In genomic region chr2:93913552-93913951, GRCm38 (mm10) we compare ENCODE assay signal across 20 mouse cellular contexts. TPM values are rescaled to one million over a fixed set of nuclear protein-coding genes. Genes with fewer than 3 reads are reported as not detected.
DNase-seq lines count a peak whose midpoint lies in the region; ATAC-seq lines count a peak whose summit lies in the region.
"Had no signal": no experiment of that assay in that cellular context is flagged by ENCODE, and none has a peak within 500 bp of the region (broad histone marks: within the 10 kb centered on the region; RNA-seq: fewer than 3 reads in every experiment).

No protein-coding gene starts in this region.

- WGBS in liver, embryonic 12.5 days (ENCODE audit: insufficient replicate concordance), result 73% methylated on average over 2 of the region's 2 CpGs
- WGBS in midbrain, embryonic 15.5 days, result 96% methylated on average over 2 of the region's 2 CpGs

- no peaks in the 10 kb centered on the region for H3K4me1 ChIP-seq in liver, embryonic 12.5 days
- no peaks in the 10 kb centered on the region for H3K4me1 ChIP-seq in midbrain, embryonic 15.5 days
- H3K4me1 ChIP-seq: embryonic facial prominence, embryonic 12.5 days; forebrain, embryonic 15.5 days had no signal

- no peak overlapping the region for H3K4me2 ChIP-seq in liver, embryonic 12.5 days
- H3K4me2 ChIP-seq in midbrain, embryonic 15.5 days, result no peak overlapping the region
- H3K4me2 ChIP-seq: embryonic facial prominence, embryonic 12.5 days; forebrain, embryonic 13.5 days; forebrain, embryonic 15.5 days had no signal

- peak; percentile 94 for ATAC-seq in granulocyte monocyte progenitor cell, adult 5-6 weeks (replicated peaks; ENCODE audit: poor library complexity, severe bottlenecking)
- ATAC-seq in liver, embryonic 12.5 days, result no peak
- ATAC-seq in midbrain, embryonic 15.5 days (replicated peaks), result no peak
- ATAC-seq: forebrain, embryonic 13.5 days; forebrain, embryonic 15.5 days; forebrain, postnatal 0 days had no signal

- H3K9me3 ChIP-seq in liver, embryonic 12.5 days (replicated peaks), result no peaks in the 10 kb centered on the region
- H3K9me3 ChIP-seq in midbrain, embryonic 15.5 days, result no peaks in the 10 kb centered on the region
- H3K9me3 ChIP-seq: embryonic facial prominence, embryonic 10.5 days; embryonic facial prominence, embryonic 12.5 days; forebrain, embryonic 13.5 days; forebrain, embryonic 15.5 days had no signal

- peak; percentile 34 for DNase-seq in lung, postnatal 36 days
- DNase-seq in lung, adult 18-20 months, result no peak
- DNase-seq: adrenal gland, adult 2 months; adrenal gland, postnatal 10 days; adrenal gland, postnatal 25 days; cerebellum, adult 11 months; cerebellum, adult 18-20 months; cerebellum, adult 8-10 months; cerebellum, adult 9-11 months; cerebellum, postnatal 14 days; cerebellum, postnatal 36 days; forebrain, postnatal 0 days had no signal

- no peak overlapping the region for H3K27ac ChIP-seq in liver, embryonic 12.5 days
- H3K27ac ChIP-seq in midbrain, embryonic 15.5 days, result no peak overlapping the region
- H3K27ac ChIP-seq: embryonic facial prominence, embryonic 10.5 days; embryonic facial prominence, embryonic 12.5 days; forebrain, embryonic 13.5 days; forebrain, embryonic 15.5 days had no signal

- H3K4me3 ChIP-seq in liver, embryonic 12.5 days, result no peak overlapping the region
- H3K4me3 ChIP-seq in midbrain, embryonic 15.5 days, result no peak overlapping the region
- H3K4me3 ChIP-seq: embryonic facial prominence, embryonic 10.5 days; embryonic facial prominence, embryonic 12.5 days; forebrain, embryonic 13.5 days; forebrain, embryonic 15.5 days had no signal

- no peak overlapping the region for H3K9ac ChIP-seq in liver, embryonic 12.5 days
- H3K9ac ChIP-seq in midbrain, embryonic 15.5 days, result no peak overlapping the region
- H3K9ac ChIP-seq: embryonic facial prominence, embryonic 12.5 days; forebrain, embryonic 13.5 days; forebrain, embryonic 15.5 days; forebrain, postnatal 0 days had no signal

- 0 out of 2 replicates have a peak, but pooled peaks cover 3% of the 10 kb centered on the region for H3K27me3 ChIP-seq in liver, embryonic 12.5 days (replicated peaks)
- H3K27me3 ChIP-seq in midbrain, embryonic 15.5 days (replicated peaks), result no peaks in the 10 kb centered on the region
- H3K27me3 ChIP-seq: embryonic facial prominence, embryonic 12.5 days; forebrain, embryonic 13.5 days; forebrain, embryonic 15.5 days had no signal

- H3K36me3 ChIP-seq in liver, embryonic 12.5 days, result no peaks in the 10 kb centered on the region
- H3K36me3 ChIP-seq in midbrain, embryonic 15.5 days (replicated peaks), result no peaks in the 10 kb centered on the region
- H3K36me3 ChIP-seq: embryonic facial prominence, embryonic 10.5 days; embryonic facial prominence, embryonic 12.5 days; forebrain, embryonic 15.5 days had no signal

RNA-seq across cellular contexts. Expression of gene Gm13889, which starts 43.4 kb away (rescaled TPM):
- total RNA-seq in granulocyte monocyte progenitor cell, adult 5-6 weeks (2014; fragmentation: Nextera tagmentation), result not detected in 2 replicates
- not detected in 2 replicates for total RNA-seq in granulocyte monocyte progenitor cell, adult 5-6 weeks (2017)
- 3.2 and 3.8 TPM in 2 replicates for polyA plus RNA-seq in liver, embryonic 12.5 days (2016; fragmentation: Nextera tagmentation; extraction: Ambion mirVana)
- 5.2 and 6.7 TPM in 2 replicates for polyA plus RNA-seq in midbrain, embryonic 15.5 days (2015; fragmentation: Nextera tagmentation; extraction: Ambion mirVana)
- total RNA-seq: MEL had no signal

RNA-seq across cellular contexts. Expression of gene Accsl, which starts 44.6 kb away (rescaled TPM):
- total RNA-seq in granulocyte monocyte progenitor cell, adult 5-6 weeks (2014; fragmentation: Nextera tagmentation), result not detected in 2 replicates
- not detected in 2 replicates for total RNA-seq in granulocyte monocyte progenitor cell, adult 5-6 weeks (2017)
- not detected in 2 replicates for polyA plus RNA-seq in liver, embryonic 12.5 days (2016; fragmentation: Nextera tagmentation; extraction: Ambion mirVana)
- polyA plus RNA-seq in midbrain, embryonic 15.5 days (2015; fragmentation: Nextera tagmentation; extraction: Ambion mirVana), result 0.17 and 0.32 TPM in 2 replicates
- total RNA-seq: MEL had no signal
- polyA plus RNA-seq: adrenal gland, adult 2 months; embryonic facial prominence, embryonic 12.5 days had no signal
